Mouse (Mus musculus) forebrain, embryonic 12.5 days (tissue): Measurements from ENCODE around the gene Frmd4a. TPM values are rescaled to one million over a fixed set of nuclear protein-coding genes. Genes with fewer than 3 reads are reported as not detected.
A peak's percentile ranks its signal among the peaks of the same experiment; 100 is the strongest.

ENCODE experiments used
- ATAC-seq: fragments of 200-750 bp; cut with Nextera tagmentation; 2 replicates; pipeline ENCODE4 v1.8.0; 2017; ENCODE audit warnings: moderate TSS enrichment; ENCODE audit not compliant: low FRiP score
- H3K27ac ChIP-seq: fragments of 300-500 bp; sonication (generic); 2 replicates; pipeline ENCODE4 v1.5.1; 2016; ENCODE audit warnings: mild to moderate bottlenecking
- H3K27me3 ChIP-seq: fragments of 300-500 bp; sonication (generic); 2 replicates; pipeline ENCODE4 v1.6.1; 2016; ENCODE audit warnings: mild to moderate bottlenecking
- H3K36me3 ChIP-seq: fragments of 300-500 bp; sonication (generic); replicated peaks from 2 replicates; pipeline ENCODE4 v1.6.1; 2016; ENCODE audit warnings: mild to moderate bottlenecking
- H3K4me1 ChIP-seq: fragments of 300-500 bp; sonication (generic); 2 replicates; pipeline ENCODE4 v1.6.1; 2016
- H3K4me2 ChIP-seq: fragments of 300-500 bp; sonication (generic); 2 replicates; pipeline ENCODE4 v1.6.1; 2016; ENCODE audit warnings: mild to moderate bottlenecking, moderate library complexity
- H3K4me3 ChIP-seq: fragments of 300-500 bp; sonication (generic); replicated peaks from 2 replicates; pipeline ENCODE4 v1.5.1; 2016; ENCODE audit warnings: mild to moderate bottlenecking
- H3K9ac ChIP-seq: fragments of 300-500 bp; sonication (generic); 2 replicates; pipeline ENCODE4 v1.6.1; 2016; ENCODE audit warnings: mild to moderate bottlenecking
- H3K9me3 ChIP-seq: fragments of 300-500 bp; sonication (generic); 2 replicates; pipeline ENCODE4 v1.6.1; 2016
- WGBS: fragments of 180-500 bp; shearing (Covaris S2); methylation state at CpG from one replicate; pipeline ENCODE4 v1.1.7; 2016; 5-methylcytosine and 5-hydroxymethylcytosine counted together
- polyA plus RNA-seq: library from polyadenylated mRNA; unstranded; fragments of >200 nt; fragmentation: Nextera tagmentation; extraction: Ambion mirVana; gene quantifications from 2 replicates; pipeline ENCODE4 v1.2.1, GENCODE M21; 2016

Frmd4a gene
- polyA plus RNA-seq, 1 experiment from 2014 or later, result 51.3 TPM

DNA sequence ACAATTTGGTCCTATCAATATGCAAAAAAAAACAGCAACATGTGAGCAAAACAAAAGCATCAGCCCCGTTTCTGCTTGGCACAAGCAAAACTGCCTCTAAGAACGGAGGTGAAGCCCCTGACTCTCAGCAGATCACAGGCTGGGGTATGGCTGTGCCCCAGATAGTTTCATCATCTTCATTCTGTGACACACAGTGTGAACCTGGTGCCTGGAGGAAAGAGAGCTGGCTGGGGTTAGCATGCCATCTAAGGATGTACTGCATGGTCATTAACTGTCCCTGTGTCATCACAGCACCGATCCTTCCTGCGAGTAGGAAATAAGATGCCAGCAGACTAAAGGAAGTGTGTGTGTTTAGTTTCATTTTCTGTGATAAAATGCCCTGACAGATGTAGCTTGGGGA lies 152.7 kb downstream of the Frmd4a start:
- Histone ChIP-seq H3K36me3 (no peaks in the 10 kb centered on the region), H3K9me3 (no peaks in the 10 kb centered on the region), H3K27me3 (no peaks in the 10 kb centered on the region), H3K4me3 (no peak overlapping the region), H3K4me1 (peaks cover 12% of the 10 kb centered on the region; the same call in 1 of the 2 replicates), H3K9ac (no peak overlapping the region), H3K4me2 (no peak overlapping the region), H3K27ac (0 out of 2 replicates have a peak overlapping the region, but pooled peaks have one; percentile 31)
- ATAC-seq, result no peak
- WGBS, result 82% methylated on average over 4 of the region's 4 CpGs

DNA sequence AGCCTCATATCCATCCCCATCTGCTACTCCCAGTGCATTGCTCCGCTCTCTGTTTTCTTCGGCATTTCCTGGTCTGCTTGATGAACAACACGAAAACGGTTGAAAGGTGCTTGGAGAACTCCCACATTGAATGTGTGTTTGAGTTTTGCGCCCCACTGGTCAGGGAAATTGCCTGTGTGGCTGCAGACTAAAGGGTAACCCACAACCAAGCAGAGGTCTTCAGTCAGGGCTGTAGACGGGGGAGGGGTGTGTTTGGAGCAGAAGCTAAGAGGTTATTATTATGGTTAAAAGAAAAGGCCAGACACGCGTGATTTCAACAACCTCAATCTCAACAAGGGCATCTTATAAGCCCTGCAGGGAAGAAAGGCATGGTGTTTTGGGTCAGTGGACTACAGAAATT lies 167.5 kb downstream of the Frmd4a start:
- Histone ChIP-seq H3K4me3 (no peak overlapping the region), H3K4me2 (no peak overlapping the region), H3K27me3 (no peaks in the 10 kb centered on the region), H3K4me1 (peaks cover 6% of the 10 kb centered on the region; the same call in 1 of the 2 replicates), H3K27ac (no peak overlapping the region), H3K9me3 (no peaks in the 10 kb centered on the region), H3K36me3 (no peaks in the 10 kb centered on the region), H3K9ac (no peak overlapping the region)
- ATAC-seq, result no peak
- 84% methylated on average over 8 of the region's 8 CpGs for WGBS

DNA sequence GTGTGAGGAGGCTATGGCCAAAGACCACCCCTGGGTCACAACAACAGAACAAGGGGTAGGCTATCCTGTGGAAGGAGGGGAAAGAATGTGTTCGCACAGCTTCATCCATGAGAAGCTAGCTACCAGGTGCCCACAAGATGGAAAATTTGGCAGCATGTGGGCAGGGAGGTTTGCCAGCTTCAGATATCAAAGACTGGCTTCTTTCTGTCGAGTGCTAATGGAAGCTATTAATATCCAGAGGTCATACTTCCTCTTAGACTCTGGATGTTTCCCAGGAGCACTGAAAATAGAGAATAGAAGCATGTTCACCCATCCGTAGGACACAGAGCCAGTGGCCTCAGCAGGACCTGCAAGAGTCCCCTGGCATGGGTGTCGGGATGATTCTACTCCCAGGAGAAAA lies 170.0 kb downstream of the Frmd4a start:
- WGBS, result 75% methylated on average over 4 of the region's 4 CpGs
- no peak for ATAC-seq
- H3K4me2 ChIP-seq, result no peak overlapping the region
- H3K9ac ChIP-seq, result no peak overlapping the region
- H3K27me3 ChIP-seq, result no peaks in the 10 kb centered on the region
- H3K4me3 ChIP-seq, result no peak overlapping the region
- H3K9me3 ChIP-seq, result no peaks in the 10 kb centered on the region
- peaks cover 9% of the 10 kb centered on the region for H3K4me1 ChIP-seq
- no peak overlapping the region for H3K27ac ChIP-seq
- no peaks in the 10 kb centered on the region for H3K36me3 ChIP-seq

DNA sequence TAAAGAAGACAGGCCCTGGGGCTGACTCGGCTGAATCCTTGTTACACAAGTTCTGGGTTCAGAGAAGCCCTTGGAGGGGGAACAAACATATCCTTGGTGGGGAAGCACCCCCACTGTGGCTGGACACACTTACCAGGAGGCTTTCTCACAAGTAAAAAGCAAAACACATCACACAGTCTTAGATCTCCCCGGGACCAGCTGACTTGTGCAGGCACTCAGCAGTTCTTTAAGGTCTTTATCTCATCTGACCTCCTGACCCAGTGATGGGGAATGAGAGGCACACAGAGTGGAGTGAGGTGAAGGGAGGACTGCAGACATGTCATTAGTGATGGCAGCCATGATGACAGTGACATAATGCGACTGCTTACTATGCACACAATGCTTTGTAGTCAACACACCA lies 170.8 kb downstream of the Frmd4a start:
- H3K27me3 ChIP-seq, result no peaks in the 10 kb centered on the region
- no peaks in the 10 kb centered on the region for H3K9me3 ChIP-seq
- no peak overlapping the region for H3K4me2 ChIP-seq
- no peak overlapping the region for H3K27ac ChIP-seq
- no peak overlapping the region for H3K4me3 ChIP-seq
- no peak for ATAC-seq
- peaks cover 9% of the 10 kb centered on the region for H3K4me1 ChIP-seq
- WGBS, result 51% methylated on average over 3 of the region's 3 CpGs
- no peaks in the 10 kb centered on the region for H3K36me3 ChIP-seq
- no peak overlapping the region for H3K9ac ChIP-seq

DNA sequence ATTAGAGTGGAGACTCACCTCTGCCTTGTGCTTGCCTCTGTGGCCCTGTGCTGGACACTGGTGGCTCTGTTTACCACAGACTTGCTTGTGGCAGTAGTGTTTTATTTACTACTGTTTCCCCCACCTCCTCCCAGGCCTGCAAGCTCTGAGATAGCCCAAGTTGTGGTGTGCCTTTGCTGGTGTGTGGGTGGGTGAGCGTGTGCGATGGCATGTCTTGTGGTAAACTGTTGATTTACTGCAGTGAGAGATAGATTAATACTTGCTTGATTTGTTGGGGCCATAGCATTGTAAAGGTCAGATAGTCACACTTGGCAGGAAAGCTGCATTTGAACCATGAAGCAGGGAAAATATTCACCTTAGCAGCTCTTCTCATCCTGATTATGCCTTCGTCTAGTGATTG lies 172.8 kb downstream of the Frmd4a start:
- no peak for ATAC-seq
- 93% methylated on average over 3 of the region's 3 CpGs for WGBS
- Histone ChIP-seq H3K4me1 (peaks cover 12% of the 10 kb centered on the region), H3K4me3 (no peak overlapping the region), H3K27me3 (no peaks in the 10 kb centered on the region), H3K4me2 (no peak overlapping the region), H3K36me3 (no peaks in the 10 kb centered on the region), H3K9ac (no peak overlapping the region), H3K27ac (no peak overlapping the region), H3K9me3 (no peaks in the 10 kb centered on the region)

DNA sequence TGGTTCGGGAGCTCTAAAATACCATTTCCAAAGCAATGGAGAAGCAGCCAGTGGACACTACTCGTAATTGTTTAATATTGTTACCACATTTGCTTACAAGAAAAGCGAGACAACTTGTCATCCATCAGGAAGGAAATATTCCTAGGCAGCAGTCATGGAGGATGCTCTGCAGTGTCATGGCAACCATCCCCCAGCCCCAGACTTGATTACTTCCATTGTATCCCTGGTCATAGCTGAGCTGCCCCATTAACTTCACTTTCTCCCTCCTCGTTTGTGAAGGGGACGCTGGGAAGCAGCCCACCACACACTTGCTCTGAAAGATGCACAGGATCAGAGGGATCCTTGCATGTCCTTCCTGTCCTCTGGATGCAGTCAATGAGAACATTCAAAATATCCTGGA lies 173.5 kb downstream of the Frmd4a start:
- H3K4me2 ChIP-seq, result no peak overlapping the region
- no peak overlapping the region for H3K4me3 ChIP-seq
- WGBS, result 56% methylated on average over 5 of the region's 5 CpGs
- no peaks in the 10 kb centered on the region for H3K9me3 ChIP-seq
- H3K4me1 ChIP-seq, result peaks cover 12% of the 10 kb centered on the region
- H3K36me3 ChIP-seq, result no peaks in the 10 kb centered on the region
- no peak overlapping the region for H3K9ac ChIP-seq
- ATAC-seq, result no peak
- no peaks in the 10 kb centered on the region for H3K27me3 ChIP-seq
- no peak overlapping the region for H3K27ac ChIP-seq

DNA sequence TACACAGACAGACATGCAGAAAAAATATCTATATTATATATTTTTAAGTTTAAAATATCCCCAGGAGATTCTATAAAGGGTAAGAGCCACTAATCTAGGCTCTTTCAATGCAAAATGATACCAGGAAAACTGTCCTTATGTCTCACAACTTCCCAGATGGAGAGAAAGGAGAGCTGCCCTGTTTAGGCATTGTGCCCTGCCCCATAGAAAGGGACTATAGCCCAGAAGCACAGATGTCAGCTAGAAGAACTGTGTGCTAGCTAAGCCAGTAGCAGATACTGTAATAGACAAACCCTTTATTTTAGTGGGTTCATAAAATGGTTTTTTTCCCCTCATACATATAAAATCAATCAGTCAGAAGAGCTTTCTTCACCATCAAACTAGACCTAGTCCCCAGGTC lies 175.7 kb downstream of the Frmd4a start:
- H3K9ac ChIP-seq, result no peak overlapping the region
- H3K4me3 ChIP-seq, result no peak overlapping the region
- H3K27ac ChIP-seq, result no peak overlapping the region
- no peaks in the 10 kb centered on the region for H3K27me3 ChIP-seq
- H3K9me3 ChIP-seq, result no peaks in the 10 kb centered on the region
- no peak overlapping the region for H3K4me2 ChIP-seq
- peaks cover 11% of the 10 kb centered on the region for H3K4me1 ChIP-seq
- no peak for ATAC-seq
- H3K36me3 ChIP-seq, result no peaks in the 10 kb centered on the region

DNA sequence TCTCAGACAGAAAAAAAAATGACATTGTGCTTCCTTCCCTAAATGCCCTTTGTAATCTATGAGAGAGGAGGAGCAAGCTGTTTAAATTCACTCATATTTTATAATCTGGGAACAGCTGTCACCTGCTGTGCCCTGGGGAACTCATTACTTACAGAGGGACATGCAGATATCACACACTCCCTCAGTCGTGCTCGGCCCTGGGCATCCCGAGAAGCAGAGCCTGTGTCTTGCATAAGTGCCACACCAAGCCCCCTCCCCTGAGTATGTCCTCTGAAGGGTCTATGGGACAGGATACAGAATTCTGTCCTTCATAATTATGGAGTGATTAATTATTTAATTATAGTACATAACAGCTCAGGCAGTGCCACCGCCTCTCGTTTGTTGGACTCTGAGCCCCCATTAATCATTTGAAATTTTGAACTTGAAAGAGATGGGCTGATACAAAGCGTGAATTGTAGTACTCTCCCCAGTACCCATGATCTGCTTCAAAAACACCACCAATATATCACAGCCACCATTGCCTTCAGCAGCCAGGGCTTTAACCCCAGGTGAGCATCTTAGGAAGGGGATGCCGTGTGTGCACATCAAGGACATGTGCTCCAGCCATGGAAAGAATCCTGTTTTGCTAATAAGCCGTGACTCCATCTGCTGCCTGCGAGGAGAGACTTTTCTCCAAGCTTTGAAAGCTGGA lies 177.0 kb downstream of the Frmd4a start:
- H3K9me3 ChIP-seq, result no peaks in the 10 kb centered on the region
- no peaks in the 10 kb centered on the region for H3K36me3 ChIP-seq
- H3K27ac ChIP-seq, result 0 out of 2 replicates have a peak overlapping the region, but pooled peaks have one; percentile 19
- peaks cover 6% of the 10 kb centered on the region for H3K4me1 ChIP-seq
- 0 out of 2 replicates have a peak, but pooled peaks have one; percentile 6 for ATAC-seq
- no peaks in the 10 kb centered on the region for H3K27me3 ChIP-seq
- H3K4me2 ChIP-seq, result no peak overlapping the region
- no peak overlapping the region for H3K9ac ChIP-seq
- WGBS, result 73% methylated on average over 9 of the region's 9 CpGs
- H3K4me3 ChIP-seq, result no peak overlapping the region

DNA sequence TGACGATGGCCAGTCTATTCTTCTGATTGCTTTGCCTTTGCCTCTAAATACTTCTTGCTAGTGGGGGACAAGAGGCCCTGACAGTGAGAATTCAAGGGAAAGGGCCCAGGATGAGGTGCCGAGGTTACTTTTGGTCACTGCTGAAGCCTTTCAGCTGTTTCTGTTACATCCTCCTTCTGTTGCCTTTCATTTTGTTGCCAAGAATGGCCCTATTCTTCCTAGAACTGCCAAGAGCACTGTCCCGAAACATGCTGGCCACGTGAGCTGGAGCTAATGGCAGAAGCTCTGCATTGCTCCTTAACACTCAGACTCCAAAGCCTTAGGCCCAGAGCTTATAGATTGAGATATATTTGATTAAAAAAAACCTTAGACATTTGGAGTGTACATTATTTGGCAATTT lies 178.5 kb downstream of the Frmd4a start:
- no peak overlapping the region for H3K4me3 ChIP-seq
- 87% methylated on average over 4 of the region's 4 CpGs for WGBS

DNA sequence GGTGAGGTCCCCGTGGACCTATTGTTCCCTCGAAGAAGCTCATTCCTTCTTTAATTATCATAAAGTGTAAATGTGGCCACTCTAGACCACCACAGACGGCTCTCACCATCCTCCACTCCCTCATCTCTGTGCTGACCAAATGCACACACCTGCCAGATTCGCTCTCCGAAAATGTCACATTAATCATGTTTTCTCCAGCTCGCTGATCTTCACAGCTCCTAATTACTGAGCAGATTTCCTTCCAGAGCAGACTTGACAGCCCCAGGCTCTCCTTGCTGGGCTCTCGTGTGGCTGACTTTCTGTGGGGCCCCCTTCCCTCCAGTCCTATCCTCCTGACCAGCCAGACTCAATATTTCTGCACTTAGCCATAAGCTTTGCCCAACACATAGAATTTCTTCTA lies 191.7 kb downstream of the Frmd4a start:
- Histone ChIP-seq H3K36me3 (no peaks in the 10 kb centered on the region), H3K4me3 (no peak overlapping the region), H3K27ac (no peak overlapping the region), H3K9me3 (no peaks in the 10 kb centered on the region), H3K4me2 (no peak overlapping the region), H3K4me1 (no peaks in the 10 kb centered on the region), H3K27me3 (no peaks in the 10 kb centered on the region), H3K9ac (no peak overlapping the region)
- WGBS, result 57% methylated on average over 7 of the region's 7 CpGs
- peak; percentile 49; the same call in 1 of the 2 replicates for ATAC-seq

More for the DNA sequence above, 178.5 kb downstream of the Frmd4a start:
- Histone ChIP-seq H3K9ac (no peak overlapping the region), H3K4me1 (peaks cover 5% of the 10 kb centered on the region), H3K4me2 (no peak overlapping the region), H3K27ac (no peak overlapping the region), H3K9me3 (no peaks in the 10 kb centered on the region), H3K36me3 (no peaks in the 10 kb centered on the region), H3K27me3 (no peaks in the 10 kb centered on the region)
- ATAC-seq, result no peak

DNA sequence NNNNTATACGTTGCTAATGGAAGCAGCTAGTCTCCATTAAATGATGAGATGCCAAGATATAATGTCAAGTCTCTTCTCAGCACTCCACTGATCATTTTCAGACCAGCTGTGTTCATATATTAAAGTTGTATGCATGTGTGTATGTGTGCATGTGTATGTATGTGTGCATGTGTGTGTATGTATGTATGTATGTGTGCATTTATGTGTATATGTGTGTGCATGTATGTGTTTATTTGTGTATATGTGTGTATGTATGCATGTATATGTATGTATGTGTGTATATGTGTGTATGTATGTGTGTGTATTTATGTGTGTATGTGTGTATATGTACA lies 204.9 kb downstream of the Frmd4a start:
- H3K9me3 ChIP-seq, result no peaks in the 10 kb centered on the region
- no peak overlapping the region for H3K27ac ChIP-seq

DNA sequence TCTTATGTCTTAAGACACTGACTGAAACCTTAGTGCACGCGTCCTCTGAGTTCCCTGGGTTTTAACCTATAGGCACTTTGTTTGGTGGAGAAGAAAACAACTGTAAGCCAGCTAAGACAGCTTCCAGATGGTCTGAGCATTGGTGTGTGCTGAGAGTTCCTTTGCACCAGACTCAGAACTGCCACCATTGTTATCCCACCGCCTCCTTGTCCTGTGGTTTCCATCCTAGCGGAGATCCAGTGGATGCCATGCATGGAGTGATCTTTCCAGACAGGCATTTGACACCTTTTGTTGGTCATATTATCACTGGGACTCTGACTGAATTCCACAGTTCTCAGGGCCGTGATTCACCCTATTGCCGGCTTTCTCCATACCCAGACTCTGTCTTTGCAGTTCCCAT lies 205.8 kb downstream of the Frmd4a start:
- Histone ChIP-seq H3K4me3 (no peak overlapping the region), H3K4me2 (no peak overlapping the region), H3K4me1 (peaks cover 24% of the 10 kb centered on the region), H3K9me3 (no peaks in the 10 kb centered on the region), H3K27me3 (peaks cover 5% of the 10 kb centered on the region), H3K36me3 (no peaks in the 10 kb centered on the region), H3K27ac (no peak overlapping the region), H3K9ac (no peak overlapping the region)
- ATAC-seq, result no peak
- WGBS, result 90% methylated on average over 6 of the region's 6 CpGs

More for the DNA sequence above, 204.9 kb downstream of the Frmd4a start:
- 2% methylated on average over 1 of the region's 1 CpGs for WGBS
- peak; percentile 47; the same call in 1 of the 2 replicates for ATAC-seq
- Histone ChIP-seq H3K27me3 (no peaks in the 10 kb centered on the region), H3K9ac (no peak overlapping the region), H3K36me3 (no peaks in the 10 kb centered on the region), H3K4me2 (no peak overlapping the region), H3K4me1 (peaks cover 15% of the 10 kb centered on the region), H3K4me3 (no peak overlapping the region)

DNA sequence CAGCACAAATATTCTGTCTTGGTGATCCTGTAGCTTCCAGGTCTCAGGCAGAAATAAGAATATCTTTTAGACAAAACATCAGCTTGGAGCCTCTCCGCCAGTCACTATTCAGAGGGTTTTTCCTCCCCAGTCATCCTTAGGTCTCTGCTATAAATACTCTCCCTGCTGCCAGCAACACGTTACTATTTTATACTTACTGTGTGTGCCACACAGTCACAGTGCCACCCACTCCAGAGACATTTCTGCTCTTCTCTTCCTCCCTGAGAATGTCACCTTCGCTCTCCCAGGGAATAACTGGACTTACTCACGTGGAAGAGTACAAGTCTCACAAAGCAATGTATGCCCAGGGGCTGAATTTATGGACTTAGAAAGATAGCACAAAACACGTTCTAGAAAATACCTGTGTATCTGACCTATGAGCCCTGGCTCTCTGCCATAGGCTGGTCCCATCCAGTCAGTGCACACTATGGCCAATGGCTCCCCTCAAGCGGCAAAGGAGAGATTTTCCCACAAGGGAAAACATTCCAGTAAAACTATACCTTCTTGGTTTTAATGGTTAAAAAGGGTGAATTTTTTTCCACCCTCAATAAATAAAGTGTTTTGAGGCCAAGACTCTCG lies 209.5 kb downstream of the Frmd4a start:
- peaks cover 13% of the 10 kb centered on the region for H3K27me3 ChIP-seq
- H3K9me3 ChIP-seq, result no peaks in the 10 kb centered on the region
- no peak overlapping the region for H3K4me2 ChIP-seq
- H3K27ac ChIP-seq, result no peak overlapping the region
- H3K4me1 ChIP-seq, result peaks cover 30% of the 10 kb centered on the region
- H3K4me3 ChIP-seq, result no peak overlapping the region
- H3K9ac ChIP-seq, result no peak overlapping the region
- no peaks in the 10 kb centered on the region for H3K36me3 ChIP-seq
- ATAC-seq, result no peak
- 73% methylated on average over 7 of the region's 7 CpGs for WGBS
